Mouse (Mus musculus) layer of hippocampus, adult 9-10 months (tissue): ENCODE results near the gene Crcp.

Source experiments
- DNase-seq: peaks from one replicate; pipeline ENCODE4 v3.0.0; 2022; ENCODE audit warnings: low spot score

The Crcp gene

DNA sequence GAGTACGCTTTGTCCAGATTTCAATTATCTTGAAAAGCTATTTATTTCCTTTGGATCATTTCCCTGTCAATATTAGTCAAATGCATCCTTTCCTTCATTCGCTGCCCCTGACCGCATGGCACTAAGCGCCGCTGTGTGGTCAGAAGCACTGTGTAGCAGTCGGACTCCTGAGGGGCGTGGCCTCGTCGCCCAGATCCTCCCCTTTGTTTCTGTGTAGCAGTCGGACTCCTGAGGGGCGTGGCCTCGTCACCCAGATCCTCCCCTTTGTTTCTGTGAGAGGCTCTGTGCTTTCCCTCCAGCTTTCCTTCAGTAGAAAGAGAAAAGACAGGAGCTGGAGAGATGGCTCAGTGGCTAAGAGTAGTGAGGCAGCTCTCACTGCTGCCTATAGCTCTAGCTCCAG is 67.7 kb downstream of the Crcp start:
- DNase-seq, result no peak

GRCm38 (mm10) chr5:130097837-130098236 is 68.7 kb downstream of the Crcp start:
- no peak for DNase-seq

DNA sequence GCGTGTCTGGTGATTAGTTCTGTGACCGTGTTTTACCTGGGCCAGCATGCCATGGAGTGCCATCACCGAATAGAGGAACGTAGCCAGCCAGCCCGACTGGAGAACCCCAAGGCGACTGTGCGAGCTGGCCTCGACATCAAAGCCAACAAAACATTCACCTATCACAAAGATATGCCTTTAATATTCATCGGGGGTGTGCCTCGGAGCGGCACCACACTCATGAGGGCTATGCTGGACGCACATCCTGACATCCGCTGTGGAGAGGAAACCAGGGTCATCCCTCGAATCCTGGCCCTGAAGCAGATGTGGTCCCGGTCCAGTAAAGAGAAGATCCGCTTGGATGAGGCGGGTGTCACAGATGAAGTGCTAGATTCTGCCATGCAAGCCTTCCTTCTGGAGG is 72.6 kb downstream of the Crcp start:
- DNase-seq, result no peak

DNA sequence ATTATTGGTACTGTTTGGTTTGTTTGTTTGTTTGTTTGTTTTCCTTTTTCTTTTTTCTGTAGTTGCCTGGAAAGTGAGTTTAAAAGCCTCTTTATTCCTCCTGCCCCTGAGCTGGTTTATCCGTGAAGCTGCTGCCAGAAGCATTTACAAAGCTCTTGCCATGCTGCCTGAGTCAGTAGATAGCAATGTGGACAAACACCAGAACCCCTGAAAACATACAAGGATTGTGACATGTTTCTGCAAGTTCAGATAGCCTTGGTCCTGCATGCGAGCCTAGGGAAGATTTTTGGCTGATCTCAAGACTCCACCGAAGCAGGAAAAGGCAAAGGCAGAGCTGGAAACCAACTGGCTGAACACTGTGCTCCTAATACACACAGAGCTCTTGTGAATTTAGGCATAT is 80.3 kb downstream of the Crcp start:
- DNase-seq, result no peak
